Mouse (Mus musculus): ENCODE results near the gene Insm2. TPM values are rescaled to one million over a fixed set of nuclear protein-coding genes. Genes with fewer than 3 reads are reported as not detected.

Insm2 gene
- polyA plus RNA-seq, 1 experiment: not detected

DNA sequence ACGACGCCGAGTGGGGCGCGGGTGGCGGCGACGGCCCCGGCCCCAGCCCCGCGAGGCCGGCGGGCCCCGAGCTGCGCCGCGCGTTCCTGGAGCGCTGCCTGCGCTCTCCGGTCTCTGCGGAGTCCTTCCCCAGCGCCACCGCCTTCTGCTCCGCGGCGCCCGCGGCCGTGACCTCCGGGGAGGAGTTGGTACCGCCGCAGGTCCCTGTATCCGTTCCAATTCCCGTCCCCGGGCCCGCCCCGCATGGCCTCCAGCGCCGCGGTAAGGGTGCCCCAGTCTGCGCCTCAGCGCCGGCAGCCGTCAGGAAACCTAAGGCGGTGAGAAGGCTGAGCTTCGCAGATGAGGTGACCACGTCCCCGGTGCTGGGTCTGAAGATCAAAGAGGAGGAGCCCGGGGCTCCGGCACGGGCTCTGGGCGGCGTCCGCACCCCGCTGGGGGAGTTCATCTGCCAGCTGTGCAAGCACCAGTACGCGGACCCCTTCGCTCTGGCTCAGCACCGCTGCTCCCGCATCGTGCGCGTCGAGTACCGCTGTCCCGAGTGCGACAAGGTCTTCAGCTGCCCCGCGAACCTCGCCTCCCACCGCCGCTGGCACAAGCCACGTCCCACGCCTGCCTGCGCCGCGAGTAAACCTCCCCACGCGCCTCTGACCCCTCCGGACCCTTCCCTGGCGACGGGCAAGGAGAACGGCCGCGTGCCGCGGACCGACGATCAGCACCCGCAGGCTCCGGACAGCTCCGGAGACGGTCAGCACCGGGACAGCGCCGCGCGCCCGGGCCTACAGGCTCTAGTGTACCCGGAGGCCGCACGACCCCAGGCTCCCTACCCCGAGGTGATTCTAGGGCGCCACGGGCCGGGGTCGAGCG is 644 bp downstream of the Insm2 start:
- TF ChIP-seq CTCF (IDR thresholded peaks at IDR 0.05; ENCODE audit: low read depth, low read length): no peak
- no peak for TF ChIP-seq POLR2A (IDR thresholded peaks at IDR 0.05; ENCODE audit: borderline replicate concordance, low read depth, low read length)
- Histone ChIP-seq H3K27ac (ENCODE audit: insufficient read depth, low read depth, low read length) (no peak overlapping the region), H3K4me3 (ENCODE audit: insufficient read depth, low read length) (peak overlapping the region; percentile 43), H3K4me1 (ENCODE audit: control insufficient read depth, insufficient read depth, low read length) (peaks cover 5% of the 10 kb centered on the region)

DNA sequence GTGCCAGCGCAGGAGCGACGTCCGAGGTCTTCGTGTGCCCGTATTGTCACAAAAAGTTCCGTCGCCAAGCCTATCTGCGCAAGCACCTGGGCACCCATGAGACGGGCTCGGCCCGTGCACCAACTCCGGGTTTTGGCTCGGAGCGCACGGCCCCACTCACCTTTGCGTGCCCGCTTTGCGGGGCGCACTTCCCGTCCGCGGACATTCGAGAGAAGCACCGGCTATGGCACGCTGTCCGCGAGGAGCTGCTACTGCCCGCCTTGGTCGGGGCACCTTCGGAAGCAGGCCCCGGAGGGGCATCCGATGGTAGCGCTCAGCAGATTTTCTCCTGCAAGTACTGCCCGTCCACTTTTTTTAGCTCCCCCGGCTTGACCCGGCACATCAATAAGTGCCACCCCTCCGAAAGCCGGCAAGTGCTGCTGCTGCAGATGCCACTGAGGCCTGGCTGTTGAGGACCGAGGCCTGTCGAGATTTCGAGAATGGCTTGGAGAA is 1.3 kb downstream of the Insm2 start:
- H3K4me3 ChIP-seq (ENCODE audit: insufficient read depth, low read length): peak overlapping the region; percentile 35
- H3K27ac ChIP-seq (ENCODE audit: insufficient read depth, low read depth, low read length): no peak overlapping the region
- peaks cover 5% of the 10 kb centered on the region for H3K4me1 ChIP-seq (ENCODE audit: control insufficient read depth, insufficient read depth, low read length)
- TF ChIP-seq CTCF (IDR thresholded peaks at IDR 0.05; ENCODE audit: low read depth, low read length): no peak
- TF ChIP-seq POLR2A (IDR thresholded peaks at IDR 0.05; ENCODE audit: borderline replicate concordance, low read depth, low read length): no peak

DNA sequence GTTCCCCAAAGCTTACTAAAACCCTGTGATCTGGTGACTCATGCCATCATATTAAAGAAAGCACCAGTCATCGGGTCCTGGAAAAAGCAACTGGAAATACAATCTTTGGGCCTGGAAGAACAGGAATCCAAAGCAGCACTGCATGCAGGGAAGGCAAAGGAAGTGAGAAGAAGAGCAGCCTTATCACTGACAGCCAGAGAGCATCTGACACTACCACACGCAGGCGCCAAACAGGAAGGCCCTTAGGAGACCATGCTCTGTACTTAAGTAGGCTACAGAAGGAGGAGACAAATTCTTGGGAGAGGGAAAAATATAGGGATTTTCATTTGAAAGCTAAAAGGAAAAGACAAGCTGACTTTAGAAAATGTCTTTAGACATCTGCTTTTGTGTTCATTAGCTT is 5.2 kb downstream of the Insm2 start:
- Histone ChIP-seq H3K4me3 (ENCODE audit: insufficient read depth, low read length) (no peak overlapping the region), H3K27ac (ENCODE audit: insufficient read depth, low read depth, low read length) (no peak overlapping the region), H3K4me1 (ENCODE audit: control insufficient read depth, insufficient read depth, low read length) (peaks cover 5% of the 10 kb centered on the region)
- TF ChIP-seq POLR2A (IDR thresholded peaks at IDR 0.05; ENCODE audit: borderline replicate concordance, low read depth, low read length) (no peak), CTCF (IDR thresholded peaks at IDR 0.05; ENCODE audit: low read depth, low read length) (no peak)

DNA sequence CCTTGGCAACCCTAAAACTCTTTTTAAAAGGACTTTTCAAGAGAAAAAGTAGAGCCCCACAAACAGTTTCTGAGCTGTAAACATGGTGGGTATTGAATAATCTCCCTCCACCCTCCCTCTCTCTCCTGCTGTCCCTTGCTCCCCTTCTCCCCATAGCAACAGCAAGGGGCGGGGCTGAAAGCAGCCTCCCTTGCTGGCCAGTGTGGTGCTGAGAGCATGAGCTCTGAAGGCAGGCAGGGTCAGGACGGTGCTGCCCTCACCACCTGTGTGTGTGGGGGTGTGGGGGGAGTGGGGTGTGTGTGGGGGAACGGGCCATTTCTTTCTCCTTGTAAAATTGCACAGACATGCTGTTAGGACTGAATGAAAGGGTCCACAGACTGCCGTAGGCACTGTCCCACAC is 8.7 kb downstream of the Insm2 start:
- Histone ChIP-seq H3K27ac (ENCODE audit: insufficient read depth, low read depth, low read length) (no peak overlapping the region), H3K4me3 (ENCODE audit: insufficient read depth, low read length) (no peak overlapping the region), H3K4me1 (ENCODE audit: control insufficient read depth, insufficient read depth, low read length) (no peaks in the 10 kb centered on the region)
- TF ChIP-seq POLR2A (IDR thresholded peaks at IDR 0.05; ENCODE audit: borderline replicate concordance, low read depth, low read length): no peak
- no peak for TF ChIP-seq CTCF (IDR thresholded peaks at IDR 0.05; ENCODE audit: low read depth, low read length)

DNA sequence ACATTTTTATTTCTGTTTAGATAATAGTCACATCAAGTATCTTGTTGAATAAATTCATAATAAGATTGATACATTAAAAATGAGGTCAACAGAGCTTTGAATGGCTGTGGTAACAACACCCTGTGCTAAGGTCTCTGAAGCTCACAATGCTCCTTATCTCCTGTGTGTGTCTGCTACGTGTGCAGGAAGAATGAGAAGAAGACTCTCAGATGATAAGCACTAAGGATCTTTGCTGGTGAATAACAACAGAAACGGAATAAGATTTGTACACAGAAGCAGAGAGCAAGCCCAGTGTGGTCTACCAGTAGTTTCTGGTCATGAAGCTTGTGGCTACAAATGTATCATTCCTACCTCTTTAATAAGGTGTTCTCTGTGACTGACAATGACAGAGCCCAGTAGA is 11.6 kb downstream of the Insm2 start:
- H3K27ac ChIP-seq (ENCODE audit: insufficient read depth, low read depth, low read length): no peak overlapping the region
- H3K4me3 ChIP-seq (ENCODE audit: insufficient read depth, low read length): no peak overlapping the region
- no peaks in the 10 kb centered on the region for H3K4me1 ChIP-seq (ENCODE audit: control insufficient read depth, insufficient read depth, low read length)
- TF ChIP-seq CTCF (IDR thresholded peaks at IDR 0.05; ENCODE audit: low read depth, low read length) (no peak), POLR2A (IDR thresholded peaks at IDR 0.05; ENCODE audit: borderline replicate concordance, low read depth, low read length) (no peak)

GRCm38 (mm10) chr12:55620321-55620720 is 21.1 kb downstream of the Insm2 start:
- Histone ChIP-seq H3K4me3 (ENCODE audit: insufficient read depth, low read length) (no peak overlapping the region), H3K4me1 (ENCODE audit: control insufficient read depth, insufficient read depth, low read length) (peaks cover 4% of the 10 kb centered on the region), H3K27ac (ENCODE audit: insufficient read depth, low read depth, low read length) (no peak overlapping the region)
- TF ChIP-seq POLR2A (IDR thresholded peaks at IDR 0.05; ENCODE audit: borderline replicate concordance, low read depth, low read length) (no peak), CTCF (IDR thresholded peaks at IDR 0.05; ENCODE audit: low read depth, low read length) (no peak)

- H3K27ac ChIP-seq (ENCODE audit: insufficient read depth, low read depth, low read length): no peak overlapping the region
- peaks cover 4% of the 10 kb centered on the region for H3K4me1 ChIP-seq (ENCODE audit: control insufficient read depth, insufficient read depth, low read length)
- TF ChIP-seq CTCF (IDR thresholded peaks at IDR 0.05; ENCODE audit: low read depth, low read length): no peak
- TF ChIP-seq POLR2A (IDR thresholded peaks at IDR 0.05; ENCODE audit: borderline replicate concordance, low read depth, low read length): no peak
- no peak overlapping the region for H3K4me3 ChIP-seq (ENCODE audit: insufficient read depth, low read length)
Measured at GRCm38 (mm10) chr12:55622615-55623245, 23.5 kb downstream of the Insm2 start.

GRCm38 (mm10) chr12:55623254-55623653 is 24.0 kb downstream of the Insm2 start:
- Histone ChIP-seq H3K4me1 (ENCODE audit: control insufficient read depth, insufficient read depth, low read length) (peaks cover 4% of the 10 kb centered on the region), H3K4me3 (ENCODE audit: insufficient read depth, low read length) (no peak overlapping the region), H3K27ac (ENCODE audit: insufficient read depth, low read depth, low read length) (no peak overlapping the region)
- TF ChIP-seq POLR2A (IDR thresholded peaks at IDR 0.05; ENCODE audit: borderline replicate concordance, low read depth, low read length) (no peak), CTCF (IDR thresholded peaks at IDR 0.05; ENCODE audit: low read depth, low read length) (no peak)

- Histone ChIP-seq H3K4me1 (ENCODE audit: control insufficient read depth, insufficient read depth, low read length) (peaks cover 4% of the 10 kb centered on the region), H3K27ac (ENCODE audit: insufficient read depth, low read depth, low read length) (no peak overlapping the region), H3K4me3 (ENCODE audit: insufficient read depth, low read length) (no peak overlapping the region)
- TF ChIP-seq CTCF (IDR thresholded peaks at IDR 0.05; ENCODE audit: low read depth, low read length) (no peak), POLR2A (IDR thresholded peaks at IDR 0.05; ENCODE audit: borderline replicate concordance, low read depth, low read length) (no peak)
Measured at GRCm38 (mm10) chr12:55626711-55627110, 27.5 kb downstream of the Insm2 start.

GRCm38 (mm10) chr12:55648011-55648525 is 48.8 kb downstream of the Insm2 start:
- H3K4me3 ChIP-seq (ENCODE audit: insufficient read depth, low read length): no peak overlapping the region
- H3K27ac ChIP-seq (ENCODE audit: insufficient read depth, low read depth, low read length): no peak overlapping the region
- H3K4me1 ChIP-seq (ENCODE audit: control insufficient read depth, insufficient read depth, low read length): peaks cover 6% of the 10 kb centered on the region
- no peak for TF ChIP-seq CTCF (IDR thresholded peaks at IDR 0.05; ENCODE audit: low read depth, low read length)
- TF ChIP-seq POLR2A (IDR thresholded peaks at IDR 0.05; ENCODE audit: borderline replicate concordance, low read depth, low read length): no peak

Other genes starting within 250 kb of the Insm2 start
- 140 and 150 TPM in 2 replicates for gene Psma6, start 215.2 kb upstream of the Insm2 start, polyA plus RNA-seq (2012; ENCODE audit: insufficient read depth, insufficient read length, missing spikeins)
- gene Nfkbia, start 106.8 kb upstream of the Insm2 start, polyA plus RNA-seq (2012; ENCODE audit: insufficient read depth, insufficient read length, missing spikeins): 143 TPM in 2 replicates
- gene Aldoart2, start 34.2 kb upstream of the Insm2 start, polyA plus RNA-seq (2012; ENCODE audit: insufficient read depth, insufficient read length, missing spikeins): 0.74 TPM in 1 of 2 replicates, not detected in the other
- 15.5 and 19.5 TPM in 2 replicates for gene Ralgapa1, start 221.7 kb downstream of the Insm2 start, polyA plus RNA-seq (2012; ENCODE audit: insufficient read depth, insufficient read length, missing spikeins)
- 14.3 and 18.4 TPM in 2 replicates for gene Brms1l, start 236.9 kb downstream of the Insm2 start, polyA plus RNA-seq (2012; ENCODE audit: insufficient read depth, insufficient read length, missing spikeins)